Mouse (Mus musculus): Measurements from ENCODE around the gene Elavl1. TPM values are rescaled to one million over a fixed set of nuclear protein-coding genes. Genes with fewer than 3 reads are reported as not detected.
"Not testable (repeated sequence)": the region's sequence is repeated elsewhere in the genome, so short reads cannot be mapped to it uniquely, and the experiment has no call there.

The Elavl1 gene
- polyA plus RNA-seq, 1 experiment: 20.7 TPM

- Histone ChIP-seq H3K27ac (ENCODE audit: insufficient read depth, low read depth, low read length) (no peak overlapping the region), H3K4me1 (ENCODE audit: control insufficient read depth, insufficient read depth, insufficient read length, low read length) (peaks cover 14% of the 10 kb centered on the region), H3K36me3 (ENCODE audit: control insufficient read depth, insufficient read depth, low read length) (peaks cover 34% of the 10 kb centered on the region), H3K27me3 (ENCODE audit: control insufficient read depth, insufficient read depth, low read length) (no peaks in the 10 kb centered on the region), H3K4me3 (ENCODE audit: low read depth, low read length) (no peak overlapping the region)
- 90% methylated on average over 4 of the region's 4 CpGs for WGBS
- no peak for TF ChIP-seq CTCF (IDR thresholded peaks at IDR 0.05; ENCODE audit: extremely low read depth, insufficient read length, insufficient replicate concordance, low read depth, low read length)
- TF ChIP-seq POLR2A (IDR thresholded peaks at IDR 0.05; ENCODE audit: low read depth, low read length): no peak
Measured at GRCm38 (mm10) chr8:4259805-4260170, 65.4 kb downstream of the Elavl1 start.

GRCm38 (mm10) chr8:4259125-4259804 lies 65.9 kb downstream of the Elavl1 start, which contains the start of gene Ctxn1:
Gene Ctxn1 (minus strand): TSS chr8:4259274.
- TF ChIP-seq POLR2A (IDR thresholded peaks at IDR 0.05; ENCODE audit: low read depth, low read length) (no peak; the same call in 1 of the 2 replicates), CTCF (IDR thresholded peaks at IDR 0.05; ENCODE audit: extremely low read depth, insufficient read length, insufficient replicate concordance, low read depth, low read length) (no peak)
- Histone ChIP-seq H3K36me3 (ENCODE audit: control insufficient read depth, insufficient read depth, low read length) (peaks cover 32% of the 10 kb centered on the region), H3K4me3 (ENCODE audit: low read depth, low read length) (peak within 1 kb of the TSS; percentile 61), H3K27me3 (ENCODE audit: control insufficient read depth, insufficient read depth, low read length) (no peaks in the 10 kb centered on the region), H3K27ac (ENCODE audit: insufficient read depth, low read depth, low read length) (no peak within 1 kb of the TSS), H3K4me1 (ENCODE audit: control insufficient read depth, insufficient read depth, insufficient read length, low read length) (peaks cover 14% of the 10 kb centered on the region)
- WGBS: 9% methylated on average over 33 of the region's 33 CpGs

DNA sequence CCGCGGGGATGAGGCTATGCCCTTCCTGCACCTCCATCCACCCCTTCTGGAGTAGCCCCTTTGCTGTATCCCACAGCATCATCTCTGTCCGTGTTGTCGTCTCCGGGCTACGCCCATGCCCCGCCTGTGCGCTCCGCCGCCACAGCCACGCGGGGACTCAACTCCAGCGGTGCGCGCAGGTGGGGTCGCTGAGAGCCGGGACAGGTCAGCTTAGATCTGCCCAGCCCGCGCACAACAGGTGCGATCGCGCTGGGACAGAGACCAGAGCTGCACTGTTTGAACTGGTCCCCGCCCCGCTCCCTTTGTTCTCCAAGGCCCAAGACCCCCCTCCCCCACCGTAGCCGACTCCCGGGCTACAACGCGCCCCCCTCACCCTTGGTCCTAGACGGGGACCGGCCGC lies 66.5 kb downstream of the Elavl1 start:
- no peak overlapping the region for H3K27ac ChIP-seq (ENCODE audit: insufficient read depth, low read depth, low read length)

DNA sequence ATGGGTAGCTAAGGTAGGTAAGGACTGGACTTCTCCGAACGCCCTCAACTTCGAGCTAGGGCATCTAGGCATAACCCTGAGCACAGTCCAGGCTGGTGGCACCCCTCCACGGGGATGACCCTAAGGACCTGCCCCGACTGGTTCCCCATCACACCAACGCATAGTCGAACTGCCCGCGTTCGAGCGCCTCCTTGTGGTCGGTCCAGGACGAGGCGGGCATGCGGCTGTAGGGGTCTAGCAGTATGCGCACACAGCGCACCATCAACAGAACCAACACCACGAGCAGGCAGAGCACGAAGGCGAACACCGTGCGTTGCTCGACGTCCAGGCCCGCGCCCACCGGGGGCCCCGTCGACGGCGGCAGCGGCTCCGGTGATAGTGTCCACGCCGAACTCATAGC lies 67.0 kb downstream of the Elavl1 start:
- no peak for TF ChIP-seq POLR2A (IDR thresholded peaks at IDR 0.05; ENCODE audit: low read depth, low read length)
- peak; percentile 66; the same call in 1 of the 2 replicates for TF ChIP-seq CTCF (IDR thresholded peaks at IDR 0.05; ENCODE audit: extremely low read depth, insufficient read length, insufficient replicate concordance, low read depth, low read length)
- Histone ChIP-seq H3K27ac (ENCODE audit: insufficient read depth, low read depth, low read length) (no peak overlapping the region), H3K36me3 (ENCODE audit: control insufficient read depth, insufficient read depth, low read length) (peaks cover 26% of the 10 kb centered on the region), H3K4me1 (ENCODE audit: control insufficient read depth, insufficient read depth, insufficient read length, low read length) (peaks cover 21% of the 10 kb centered on the region), H3K4me3 (ENCODE audit: low read depth, low read length) (peak overlapping the region; percentile 61), H3K27me3 (ENCODE audit: control insufficient read depth, insufficient read depth, low read length) (no peaks in the 10 kb centered on the region)
- WGBS: 4% methylated on average over 35 of the region's 35 CpGs

More for the DNA sequence above, 66.5 kb downstream of the Elavl1 start:
- under 1% methylated on average over 32 of the region's 32 CpGs for WGBS
- TF ChIP-seq CTCF (IDR thresholded peaks at IDR 0.05; ENCODE audit: extremely low read depth, insufficient read length, insufficient replicate concordance, low read depth, low read length) (no peak), POLR2A (IDR thresholded peaks at IDR 0.05; ENCODE audit: low read depth, low read length) (no peak)
- H3K4me1 ChIP-seq (ENCODE audit: control insufficient read depth, insufficient read depth, insufficient read length, low read length): peaks cover 18% of the 10 kb centered on the region
- peak overlapping the region; percentile 61 for H3K4me3 ChIP-seq (ENCODE audit: low read depth, low read length)
- peaks cover 28% of the 10 kb centered on the region for H3K36me3 ChIP-seq (ENCODE audit: control insufficient read depth, insufficient read depth, low read length)
- no peaks in the 10 kb centered on the region for H3K27me3 ChIP-seq (ENCODE audit: control insufficient read depth, insufficient read depth, low read length)

GRCm38 (mm10) chr8:4257350-4257749 lies 67.9 kb downstream of the Elavl1 start:
- no peak overlapping the region for H3K4me3 ChIP-seq (ENCODE audit: low read depth, low read length)
- no peak for TF ChIP-seq CTCF (IDR thresholded peaks at IDR 0.05; ENCODE audit: extremely low read depth, insufficient read length, insufficient replicate concordance, low read depth, low read length)
- TF ChIP-seq POLR2A (IDR thresholded peaks at IDR 0.05; ENCODE audit: low read depth, low read length): no peak
- H3K27ac ChIP-seq (ENCODE audit: insufficient read depth, low read depth, low read length): no peak overlapping the region
- WGBS: 86% methylated on average over 4 of the region's 4 CpGs
- H3K36me3 ChIP-seq (ENCODE audit: control insufficient read depth, insufficient read depth, low read length): peaks cover 20% of the 10 kb centered on the region
- no peaks in the 10 kb centered on the region for H3K27me3 ChIP-seq (ENCODE audit: control insufficient read depth, insufficient read depth, low read length)
- peaks cover 23% of the 10 kb centered on the region for H3K4me1 ChIP-seq (ENCODE audit: control insufficient read depth, insufficient read depth, insufficient read length, low read length)

DNA sequence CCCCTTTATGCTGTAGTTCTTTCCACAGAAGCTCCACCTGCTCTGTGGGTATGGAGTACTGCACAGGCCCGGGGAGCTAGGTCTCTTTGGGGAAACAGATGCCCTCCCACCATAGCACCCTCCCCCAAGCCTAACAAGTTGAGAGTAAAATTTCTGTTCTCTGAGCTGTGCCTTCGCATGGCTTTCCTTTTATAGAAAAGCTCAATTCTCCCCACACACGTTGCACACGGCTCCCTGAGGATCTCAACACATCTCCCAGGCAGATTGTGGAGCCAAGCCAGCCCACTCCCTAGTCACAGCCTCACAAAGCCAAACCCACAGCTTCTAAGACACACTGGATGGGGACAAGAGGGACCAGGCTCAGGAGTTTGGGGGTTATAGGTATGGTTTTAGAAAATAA lies 68.3 kb downstream of the Elavl1 start:
- TF ChIP-seq POLR2A (IDR thresholded peaks at IDR 0.05; ENCODE audit: low read depth, low read length) (no peak), CTCF (IDR thresholded peaks at IDR 0.05; ENCODE audit: extremely low read depth, insufficient read length, insufficient replicate concordance, low read depth, low read length) (no peak)
- no peak overlapping the region for H3K4me3 ChIP-seq (ENCODE audit: low read depth, low read length)
- H3K36me3 ChIP-seq (ENCODE audit: control insufficient read depth, insufficient read depth, low read length): peaks cover 20% of the 10 kb centered on the region
- WGBS: 59% methylated on average over 4 of the region's 4 CpGs
- peak overlapping the region; percentile 42 for H3K27ac ChIP-seq (ENCODE audit: insufficient read depth, low read depth, low read length)
- no peaks in the 10 kb centered on the region for H3K27me3 ChIP-seq (ENCODE audit: control insufficient read depth, insufficient read depth, low read length)
- peaks cover 24% of the 10 kb centered on the region for H3K4me1 ChIP-seq (ENCODE audit: control insufficient read depth, insufficient read depth, insufficient read length, low read length)

- H3K36me3 ChIP-seq (ENCODE audit: control insufficient read depth, insufficient read depth, low read length): peaks cover 11% of the 10 kb centered on the region
- H3K4me1 ChIP-seq (ENCODE audit: control insufficient read depth, insufficient read depth, insufficient read length, low read length): peaks cover 24% of the 10 kb centered on the region
- H3K4me3 ChIP-seq (ENCODE audit: low read depth, low read length); H3K27me3 ChIP-seq (ENCODE audit: control insufficient read depth, insufficient read depth, low read length); H3K27ac ChIP-seq (ENCODE audit: insufficient read depth, low read depth, low read length): not testable (repeated sequence)
- WGBS: 89% methylated on average over 7 of the region's 7 CpGs
Measured at GRCm38 (mm10) chr8:4255471-4255870, 69.7 kb downstream of the Elavl1 start.

Data from small intestine, adult 2 months (tissue).